Mouse (Mus musculus): Measurements from ENCODE around the gene Sec23ip. TPM values are rescaled to one million over a fixed set of nuclear protein-coding genes. Genes with fewer than 3 reads are reported as not detected.
"Not testable (repeated sequence)": the region's sequence is repeated elsewhere in the genome, so short reads cannot be mapped to it uniquely, and the experiment has no call there.

Gene Sec23ip
- polyA plus RNA-seq (2014; fragmentation: Nextera tagmentation; extraction: Ambion mirVana), result 44.4 and 46.6 TPM in 2 replicates

DNA sequence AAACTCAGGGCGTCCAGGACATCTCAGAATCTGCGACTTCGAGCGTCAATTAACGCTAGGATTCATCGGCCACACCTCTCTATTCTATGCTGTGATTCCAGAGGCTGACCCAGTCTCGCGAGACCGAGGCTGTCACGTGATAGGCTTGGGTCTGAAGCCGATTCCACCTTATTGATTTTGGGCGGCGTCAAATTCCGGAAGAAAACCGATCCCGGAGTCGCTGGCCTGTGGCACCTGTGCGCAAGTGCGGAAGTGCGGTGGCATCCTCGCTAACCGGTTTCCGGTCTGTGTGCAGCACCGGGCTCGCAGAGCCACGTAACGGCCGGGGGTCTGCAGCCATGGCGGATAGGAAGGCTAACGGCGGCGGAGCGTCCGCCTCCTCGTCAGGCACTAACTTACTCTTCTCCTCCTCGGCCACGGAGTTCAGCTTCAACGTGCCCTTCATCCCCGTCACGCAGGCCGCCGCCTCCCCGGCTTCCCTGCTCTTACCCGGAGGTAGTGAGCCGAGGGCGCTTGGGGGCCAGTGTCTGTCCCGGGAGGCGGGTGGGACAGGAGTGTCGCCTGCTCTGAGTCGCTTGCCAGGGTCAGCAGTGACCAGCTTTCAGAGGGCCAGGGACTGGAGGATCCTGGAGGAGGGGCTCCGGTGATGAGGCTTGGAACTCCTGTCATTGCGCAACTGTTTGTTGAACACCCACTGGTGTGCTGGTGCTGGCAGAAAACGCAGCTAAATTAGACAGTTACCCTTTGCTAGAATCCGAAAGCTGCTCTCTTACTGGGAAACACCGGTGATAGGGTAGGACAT, at the start of gene Sec23ip:
Sec23ip (plus strand) TSS at position 260 of the 802 bp plus-strand sequence.
- WGBS, result 0% methylated on average over 53 of the region's 55 CpGs
- H3K36me3 ChIP-seq (ENCODE audit: control insufficient read depth, insufficient read depth, low read length), result no peaks in the 10 kb centered on the region; the same call in 1 of the 2 replicates
- peak; percentile 99 for DNase-seq (ENCODE audit: low spot score, missing footprints)
- no peaks in the 10 kb centered on the region for H3K9me3 ChIP-seq (ENCODE audit: control insufficient read depth, low read length)
- 0 out of 2 replicates have a peak within 1 kb of the TSS, but pooled peaks have one; percentile 5 for H3K27ac ChIP-seq (ENCODE audit: low read depth, low read length)
- ATAC-seq (ENCODE audit: low FRiP score), result peak; percentile 89
- peak within 1 kb of the TSS; percentile 90 for H3K9ac ChIP-seq (ENCODE audit: low read length)
- peak within 1 kb of the TSS; percentile 91 for H3K4me3 ChIP-seq (ENCODE audit: low read depth, low read length)
- H3K4me2 ChIP-seq, result peak within 1 kb of the TSS; percentile 90
- H3K27me3 ChIP-seq (ENCODE audit: control insufficient read depth, insufficient read depth, low read length), result no peaks in the 10 kb centered on the region
- peaks cover 8% of the 10 kb centered on the region for H3K4me1 ChIP-seq (ENCODE audit: control insufficient read depth, insufficient read depth, low read length)

DNA sequence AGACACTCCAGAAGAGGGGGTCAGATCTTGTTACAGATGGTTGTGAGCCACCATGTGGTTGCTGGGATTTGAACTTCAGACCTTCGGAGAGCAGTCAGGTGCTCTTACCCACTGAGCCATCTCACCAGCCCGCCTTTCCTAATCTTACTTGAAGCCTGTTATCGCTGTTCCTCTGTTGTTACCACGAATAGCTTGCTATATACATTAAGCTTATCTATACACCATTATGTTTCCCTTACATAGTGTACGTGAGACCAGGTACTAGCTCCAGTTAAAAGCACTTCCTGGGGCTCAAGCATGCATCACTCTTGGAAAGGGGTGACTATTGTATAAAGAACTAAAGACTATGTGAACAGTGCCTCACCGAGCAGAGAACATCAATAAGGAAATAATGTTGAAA, 44.8 kb upstream of the Sec23ip start:
- WGBS, result 93% methylated on average over 6 of the region's 6 CpGs
- H3K27ac ChIP-seq (ENCODE audit: low read depth, low read length); H3K4me1 ChIP-seq (ENCODE audit: control insufficient read depth, insufficient read depth, low read length); DNase-seq (ENCODE audit: low spot score, missing footprints); H3K27me3 ChIP-seq (ENCODE audit: control insufficient read depth, insufficient read depth, low read length); H3K4me3 ChIP-seq (ENCODE audit: low read depth, low read length); H3K9me3 ChIP-seq (ENCODE audit: control insufficient read depth, low read length); H3K4me2 ChIP-seq; ATAC-seq (ENCODE audit: low FRiP score); H3K9ac ChIP-seq (ENCODE audit: low read length): not testable (repeated sequence)
- H3K36me3 ChIP-seq (ENCODE audit: control insufficient read depth, insufficient read depth, low read length), result peaks cover 33% of the 10 kb centered on the region

DNA sequence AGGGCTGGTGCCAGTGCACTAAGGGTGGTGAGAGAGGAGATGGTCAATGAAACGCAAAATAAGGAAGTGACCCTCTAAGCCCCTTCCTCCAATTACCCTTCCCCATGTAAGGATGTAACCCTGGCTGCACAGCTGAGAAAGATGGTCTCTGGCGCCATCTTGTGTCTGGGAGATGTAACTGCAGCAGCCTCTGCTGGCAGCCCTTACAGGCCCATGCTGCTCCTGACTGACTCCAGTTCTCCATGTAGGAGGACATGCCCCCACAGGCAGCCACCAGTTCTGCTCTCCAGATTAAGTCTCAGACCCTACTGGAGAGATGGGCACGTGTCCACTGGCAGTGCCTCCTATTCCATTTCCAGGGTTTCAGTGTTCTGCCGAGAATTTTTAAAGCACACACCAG, 39.0 kb upstream of the Sec23ip start:
- ATAC-seq (ENCODE audit: low FRiP score) (peak; percentile 78), DNase-seq (ENCODE audit: low spot score, missing footprints) (peak; percentile 94)

DNA sequence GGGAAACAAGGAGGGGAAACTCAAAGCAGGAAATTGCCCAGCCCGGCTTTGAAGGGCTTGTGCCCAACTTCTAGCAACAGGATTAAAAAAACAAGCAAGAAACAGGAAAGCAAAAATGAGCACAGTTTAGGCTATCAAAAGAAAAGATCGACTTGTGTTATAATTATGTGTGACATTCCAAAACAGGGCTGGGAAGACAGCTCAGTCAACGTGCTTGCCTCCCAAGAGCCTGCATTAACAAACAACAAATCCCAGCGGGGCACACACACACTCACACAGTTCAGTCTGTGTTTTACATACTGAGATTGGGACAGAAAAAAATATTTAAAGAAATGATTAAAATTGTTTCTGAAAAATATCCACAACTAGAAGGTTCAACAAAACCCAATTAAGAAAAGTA, 26.8 kb upstream of the Sec23ip start:
- ATAC-seq (ENCODE audit: low FRiP score) (no peak), DNase-seq (ENCODE audit: low spot score, missing footprints) (no peak)
- H3K4me1 ChIP-seq (ENCODE audit: control insufficient read depth, insufficient read depth, low read length), result no peaks in the 10 kb centered on the region
- H3K27ac ChIP-seq (ENCODE audit: low read depth, low read length), result no peak overlapping the region
- WGBS, result 76% methylated on average over 4 of the region's 4 CpGs
- no peak overlapping the region for H3K9ac ChIP-seq (ENCODE audit: low read length)
- no peak overlapping the region for H3K4me2 ChIP-seq
- H3K36me3 ChIP-seq (ENCODE audit: control insufficient read depth, insufficient read depth, low read length), result peaks cover 12% of the 10 kb centered on the region
- no peaks in the 10 kb centered on the region for H3K27me3 ChIP-seq (ENCODE audit: control insufficient read depth, insufficient read depth, low read length)
- H3K9me3 ChIP-seq (ENCODE audit: control insufficient read depth, low read length), result no peaks in the 10 kb centered on the region
- H3K4me3 ChIP-seq (ENCODE audit: low read depth, low read length), result no peak overlapping the region

More for the DNA sequence above, 39.0 kb upstream of the Sec23ip start:
- H3K27ac ChIP-seq (ENCODE audit: low read depth, low read length), result no peak overlapping the region
- H3K36me3 ChIP-seq (ENCODE audit: control insufficient read depth, insufficient read depth, low read length), result peaks cover 34% of the 10 kb centered on the region
- H3K27me3 ChIP-seq (ENCODE audit: control insufficient read depth, insufficient read depth, low read length), result no peaks in the 10 kb centered on the region
- H3K4me2 ChIP-seq, result no peak overlapping the region
- no peak overlapping the region for H3K4me3 ChIP-seq (ENCODE audit: low read depth, low read length)
- no peaks in the 10 kb centered on the region for H3K9me3 ChIP-seq (ENCODE audit: control insufficient read depth, low read length)
- H3K4me1 ChIP-seq (ENCODE audit: control insufficient read depth, insufficient read depth, low read length), result no peaks in the 10 kb centered on the region
- 32% methylated on average over 4 of the region's 4 CpGs for WGBS
- H3K9ac ChIP-seq (ENCODE audit: low read length), result no peak overlapping the region

DNA sequence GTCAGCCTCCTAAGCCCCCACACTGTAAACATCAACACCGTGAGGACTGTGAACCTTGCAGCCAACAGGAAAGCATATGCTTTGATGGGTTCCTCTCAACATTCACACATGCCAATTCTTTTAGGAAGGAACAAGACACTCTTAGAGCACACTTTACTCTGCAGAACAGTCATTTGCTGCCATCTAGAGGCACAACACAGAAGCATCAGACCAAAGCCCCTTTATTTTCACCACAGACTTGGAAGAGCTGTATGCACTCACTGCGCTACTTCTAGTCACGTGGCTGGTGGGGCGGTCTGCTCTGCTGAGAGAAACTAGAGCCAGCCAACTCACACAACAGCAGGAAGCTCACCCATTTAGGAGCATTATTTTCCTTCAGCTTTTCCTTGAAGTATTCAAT, 20.0 kb upstream of the Sec23ip start:
- peak; percentile 89 for DNase-seq (ENCODE audit: low spot score, missing footprints)
- Histone ChIP-seq H3K9ac (ENCODE audit: low read length) (no peak overlapping the region), H3K4me3 (ENCODE audit: low read depth, low read length) (no peak overlapping the region), H3K27me3 (ENCODE audit: control insufficient read depth, insufficient read depth, low read length) (no peaks in the 10 kb centered on the region), H3K27ac (ENCODE audit: low read depth, low read length) (no peak overlapping the region), H3K4me1 (ENCODE audit: control insufficient read depth, insufficient read depth, low read length) (peaks cover 5% of the 10 kb centered on the region; the same call in 1 of the 2 replicates), H3K9me3 (ENCODE audit: control insufficient read depth, low read length) (no peaks in the 10 kb centered on the region), H3K36me3 (ENCODE audit: control insufficient read depth, insufficient read depth, low read length) (no peaks in the 10 kb centered on the region; the same call in 1 of the 2 replicates), H3K4me2 (no peak overlapping the region)
- WGBS, result 56% methylated on average over 4 of the region's 4 CpGs
- peak; percentile 62 for ATAC-seq (ENCODE audit: low FRiP score)

DNA sequence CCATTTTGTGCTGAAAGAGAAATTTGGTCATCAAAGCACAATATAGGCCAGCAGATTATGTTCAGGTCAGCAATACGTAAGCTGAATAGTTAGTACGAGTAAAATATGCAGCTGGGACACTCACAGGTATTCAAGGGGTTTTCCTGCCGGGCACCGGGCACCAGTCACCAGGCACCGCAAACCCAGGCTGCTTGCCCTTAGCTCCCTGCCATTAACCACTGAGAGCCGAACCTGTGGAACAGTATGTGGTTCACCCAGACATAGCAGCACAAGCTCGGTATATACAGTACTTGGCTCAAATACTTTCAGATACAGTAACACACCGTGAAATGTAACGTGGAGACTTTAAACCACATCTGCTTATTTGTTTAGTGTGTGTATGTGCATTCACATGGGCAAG, 19.6 kb upstream of the Sec23ip start:
- no peaks in the 10 kb centered on the region for H3K27me3 ChIP-seq (ENCODE audit: control insufficient read depth, insufficient read depth, low read length)
- H3K9me3 ChIP-seq (ENCODE audit: control insufficient read depth, low read length), result no peaks in the 10 kb centered on the region
- H3K9ac ChIP-seq (ENCODE audit: low read length), result no peak overlapping the region
- 88% methylated on average over 9 of the region's 9 CpGs for WGBS
- ATAC-seq (ENCODE audit: low FRiP score) (no peak), DNase-seq (ENCODE audit: low spot score, missing footprints) (no peak)
- peaks cover 5% of the 10 kb centered on the region; the same call in 1 of the 2 replicates for H3K4me1 ChIP-seq (ENCODE audit: control insufficient read depth, insufficient read depth, low read length)
- H3K27ac ChIP-seq (ENCODE audit: low read depth, low read length), result no peak overlapping the region
- no peak overlapping the region for H3K4me2 ChIP-seq
- no peak overlapping the region for H3K4me3 ChIP-seq (ENCODE audit: low read depth, low read length)
- H3K36me3 ChIP-seq (ENCODE audit: control insufficient read depth, insufficient read depth, low read length), result no peaks in the 10 kb centered on the region; the same call in 1 of the 2 replicates

DNA sequence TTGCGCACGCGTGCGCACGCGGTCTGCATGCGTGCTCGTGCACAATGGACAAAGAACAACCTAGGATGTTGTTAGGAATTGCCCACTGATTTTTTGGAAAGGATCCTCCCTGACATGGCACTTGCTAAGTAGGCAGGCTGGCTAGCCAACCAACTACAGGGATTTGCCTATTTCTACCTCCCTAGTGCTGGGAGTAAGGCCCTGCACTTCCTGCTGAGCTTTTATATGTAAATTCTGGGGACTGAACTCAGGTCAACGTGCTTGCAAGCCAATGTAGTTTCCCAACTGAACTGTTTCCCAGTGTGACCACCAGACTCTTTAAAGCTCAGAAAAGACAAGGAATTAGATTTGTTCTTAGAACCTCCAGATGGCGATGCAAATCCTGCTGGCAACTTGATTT, 17.7 kb upstream of the Sec23ip start:
- Histone ChIP-seq H3K4me1 (ENCODE audit: control insufficient read depth, insufficient read depth, low read length) (peaks cover 5% of the 10 kb centered on the region; the same call in 1 of the 2 replicates), H3K27me3 (ENCODE audit: control insufficient read depth, insufficient read depth, low read length) (no peaks in the 10 kb centered on the region), H3K27ac (ENCODE audit: low read depth, low read length) (no peak overlapping the region), H3K9ac (ENCODE audit: low read length) (no peak overlapping the region), H3K9me3 (ENCODE audit: control insufficient read depth, low read length) (no peaks in the 10 kb centered on the region), H3K4me3 (ENCODE audit: low read depth, low read length) (no peak overlapping the region), H3K4me2 (no peak overlapping the region), H3K36me3 (ENCODE audit: control insufficient read depth, insufficient read depth, low read length) (no peaks in the 10 kb centered on the region)
- no peak for ATAC-seq (ENCODE audit: low FRiP score)
- 43% methylated on average over 10 of the region's 10 CpGs for WGBS
- DNase-seq (ENCODE audit: low spot score, missing footprints), result no peak

DNA sequence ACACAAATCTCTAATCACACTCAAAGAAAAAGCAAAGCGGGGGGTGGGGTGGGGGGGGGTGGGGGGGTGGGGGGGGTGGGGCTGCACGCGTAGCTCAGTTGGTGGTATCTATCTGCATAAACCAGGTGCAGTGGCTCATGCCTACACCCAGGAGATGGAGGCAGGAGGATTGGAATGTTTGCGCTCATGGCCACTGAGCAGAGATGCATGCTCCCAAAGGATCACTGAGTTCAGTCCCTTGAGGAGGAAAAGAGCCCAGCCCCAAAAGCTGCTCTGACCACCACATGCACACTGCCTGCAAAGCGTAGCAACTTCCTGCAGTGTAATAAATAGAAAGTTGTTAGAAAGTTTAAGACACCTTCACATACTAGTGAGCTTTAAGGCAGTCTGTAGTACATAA, 17.0 kb upstream of the Sec23ip start:
- 19% methylated on average over 5 of the region's 5 CpGs for WGBS
- Histone ChIP-seq H3K27ac (ENCODE audit: low read depth, low read length) (no peak overlapping the region), H3K4me2 (no peak overlapping the region), H3K4me3 (ENCODE audit: low read depth, low read length) (no peak overlapping the region), H3K9me3 (ENCODE audit: control insufficient read depth, low read length) (no peaks in the 10 kb centered on the region), H3K27me3 (ENCODE audit: control insufficient read depth, insufficient read depth, low read length) (no peaks in the 10 kb centered on the region), H3K4me1 (ENCODE audit: control insufficient read depth, insufficient read depth, low read length) (peaks cover 5% of the 10 kb centered on the region; the same call in 1 of the 2 replicates), H3K36me3 (ENCODE audit: control insufficient read depth, insufficient read depth, low read length) (no peaks in the 10 kb centered on the region), H3K9ac (ENCODE audit: low read length) (no peak overlapping the region)
- no peak for ATAC-seq (ENCODE audit: low FRiP score)
- no peak for DNase-seq (ENCODE audit: low spot score, missing footprints)

DNA sequence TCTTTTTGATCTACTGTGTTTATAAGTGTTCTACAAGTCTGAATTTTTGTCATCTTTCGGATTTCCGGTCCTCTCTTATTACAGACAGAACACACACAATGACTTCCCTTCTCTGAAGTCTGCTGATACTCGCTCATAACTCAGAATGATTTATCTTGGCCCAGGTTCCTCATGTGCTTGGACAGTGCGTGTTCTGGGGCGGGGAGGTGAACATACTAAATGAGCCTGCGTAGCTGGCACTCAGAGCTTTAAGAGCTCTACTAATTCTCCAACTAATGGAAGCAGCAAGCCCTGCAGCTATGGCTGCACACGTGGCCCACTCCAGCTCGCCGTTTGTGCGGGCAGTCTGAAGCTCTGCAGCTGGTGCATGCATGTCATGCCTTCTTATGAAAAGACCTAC, 16.0 kb upstream of the Sec23ip start:
- H3K27me3 ChIP-seq (ENCODE audit: control insufficient read depth, insufficient read depth, low read length), result no peaks in the 10 kb centered on the region
- H3K4me3 ChIP-seq (ENCODE audit: low read depth, low read length), result no peak overlapping the region
- H3K27ac ChIP-seq (ENCODE audit: low read depth, low read length), result no peak overlapping the region
- ATAC-seq (ENCODE audit: low FRiP score) (no peak), DNase-seq (ENCODE audit: low spot score, missing footprints) (no peak)
- no peaks in the 10 kb centered on the region for H3K36me3 ChIP-seq (ENCODE audit: control insufficient read depth, insufficient read depth, low read length)
- peaks cover 5% of the 10 kb centered on the region; the same call in 1 of the 2 replicates for H3K4me1 ChIP-seq (ENCODE audit: control insufficient read depth, insufficient read depth, low read length)
- H3K4me2 ChIP-seq, result no peak overlapping the region
- no peak overlapping the region for H3K9ac ChIP-seq (ENCODE audit: low read length)
- WGBS, result 94% methylated on average over 10 of the region's 10 CpGs
- H3K9me3 ChIP-seq (ENCODE audit: control insufficient read depth, low read length), result no peaks in the 10 kb centered on the region

Data from midbrain, embryonic 11.5 days (tissue).